Mouse (Mus musculus): ENCODE measurements around the gene Rpl32.

- no peak for TF ChIP-seq CTCF (conservative IDR thresholded peaks at IDR 0.05; ENCODE audit: low read length)
- TF ChIP-seq POU5F1 (IDR thresholded peaks at IDR 0.05; ENCODE audit: borderline replicate concordance, low read length) = no peak
These were observed 25.3 kb upstream of the Rpl32 start for GRCm38 (mm10) chr6:115833861-115834260.
